Mouse (Mus musculus) bone marrow, adult 2 months (tissue): ENCODE measurements around the gene Pde4d. TPM values are rescaled to one million over a fixed set of nuclear protein-coding genes. Genes with fewer than 3 reads are reported as not detected.
A peak's percentile ranks its signal among the peaks of the same experiment; 100 is the strongest.

Experiments
- H3K27ac ChIP-seq: fragments of 200-500 bp; 2 replicates; pipeline ENCODE4 v1.5.1; 2012; ENCODE audit warnings: low read depth, mild to moderate bottlenecking, control low read depth, inconsistent platforms, low read length; ENCODE audit not compliant: control insufficient read depth, poor library complexity, insufficient read depth
- H3K4me1 ChIP-seq: fragments of 200-500 bp; 2 replicates; pipeline ENCODE4 v1.6.1; 2011; ENCODE audit warnings: low read length; ENCODE audit not compliant: control insufficient read depth, insufficient read depth
- H3K4me3 ChIP-seq: fragments of 200-500 bp; replicated peaks from 2 replicates; pipeline ENCODE3; 2011; ENCODE audit warnings: mild to moderate bottlenecking, low read depth, low read length, control low read depth; ENCODE audit not compliant: control insufficient read depth
- CTCF ChIP-seq: fragments of 200-500 bp; IDR thresholded peaks from 2 replicates; pipeline ENCODE4 v1.5.1; 2011; ENCODE audit warnings: low read length, control low read depth; ENCODE audit not compliant: control insufficient read depth, insufficient read depth
- POLR2A ChIP-seq: fragments of 200-500 bp; IDR thresholded peaks from 2 replicates; pipeline ENCODE4 v1.6.1; 2011; ENCODE audit warnings: low read depth, mild to moderate bottlenecking, control low read depth, low read length, borderline replicate concordance; ENCODE audit not compliant: control insufficient read depth
- WGBS: fragments of 180-500 bp; shearing (Covaris S2); methylation state at CpG from one replicate; pipeline ENCODE4 v1.1.7; 2018; 5-methylcytosine and 5-hydroxymethylcytosine counted together
- polyA plus RNA-seq: library from polyadenylated mRNA; stranded (reverse); fragments of >200 nt; gene quantifications from 2 replicates; pipeline ENCODE4 v1.2.4, GENCODE M21; 2011; ENCODE audit warnings: low replicate concordance; ENCODE audit not compliant: missing spikeins, insufficient read depth, insufficient read length

The Pde4d gene
- polyA plus RNA-seq, 1 experiment = 17.6 TPM

- WGBS = 16% methylated on average over 8 of the region's 8 CpGs
- Histone ChIP-seq H3K4me1 (peaks cover 2% of the 10 kb centered on the region), H3K27ac (no peak overlapping the region)
Observed at GRCm38 (mm10) chr13:109228967-109229617, 779.3 kb downstream of the Pde4d start.

GRCm38 (mm10) chr13:109229618-109230334 is 780.0 kb downstream of the Pde4d start:
- Histone ChIP-seq H3K27ac (no peak overlapping the region; the same call in 1 of the 2 replicates), H3K4me3 (peak overlapping the region; percentile 61), H3K4me1 (peaks cover 2% of the 10 kb centered on the region)
- 2% methylated on average over 17 of the region's 17 CpGs for WGBS
- no peak for TF ChIP-seq CTCF
- TF ChIP-seq POLR2A = no peak

More at GRCm38 (mm10) chr13:109228967-109229617, 779.3 kb downstream of the Pde4d start:
- TF ChIP-seq POLR2A (no peak), CTCF (no peak)
- no peak overlapping the region for H3K4me3 ChIP-seq

GRCm38 (mm10) chr13:109230335-109230987 is 780.7 kb downstream of the Pde4d start:
- WGBS = 5% methylated on average over 13 of the region's 13 CpGs
- H3K4me1 ChIP-seq = peaks cover 2% of the 10 kb centered on the region
- peak overlapping the region; percentile 69 for H3K27ac ChIP-seq
- TF ChIP-seq POLR2A (no peak), CTCF (no peak)
- H3K4me3 ChIP-seq = peak overlapping the region; percentile 61

GRCm38 (mm10) chr13:109231848-109232460 is 782.2 kb downstream of the Pde4d start:
- WGBS = 9% methylated on average over 18 of the region's 18 CpGs

GRCm38 (mm10) chr13:109232531-109232930 is 782.8 kb downstream of the Pde4d start:
- Histone ChIP-seq H3K4me3 (no peak overlapping the region), H3K4me1 (peaks cover 2% of the 10 kb centered on the region), H3K27ac (no peak overlapping the region)
- no peak for TF ChIP-seq POLR2A
- no peak for TF ChIP-seq CTCF
- 47% methylated on average over 5 of the region's 5 CpGs for WGBS

More at GRCm38 (mm10) chr13:109231848-109232460, 782.2 kb downstream of the Pde4d start:
- TF ChIP-seq CTCF = no peak
- no peak for TF ChIP-seq POLR2A
- Histone ChIP-seq H3K27ac (no peak overlapping the region), H3K4me1 (peaks cover 2% of the 10 kb centered on the region), H3K4me3 (peak overlapping the region; percentile 5)

GRCm38 (mm10) chr13:109233911-109234613 is 784.3 kb downstream of the Pde4d start:
- no peak overlapping the region for H3K27ac ChIP-seq
- peaks cover 2% of the 10 kb centered on the region for H3K4me1 ChIP-seq
- WGBS = 42% methylated on average over 5 of the region's 5 CpGs
- no peak overlapping the region for H3K4me3 ChIP-seq
- TF ChIP-seq POLR2A (no peak), CTCF (no peak)

- Histone ChIP-seq H3K4me3 (no peak overlapping the region), H3K4me1 (peaks cover 4% of the 10 kb centered on the region), H3K27ac (no peak overlapping the region)
- TF ChIP-seq POLR2A (no peak), CTCF (no peak)
- 61% methylated on average over 4 of the region's 4 CpGs for WGBS
Observed at GRCm38 (mm10) chr13:109236047-109236446, 786.3 kb downstream of the Pde4d start.

GRCm38 (mm10) chr13:109238670-109239069 is 788.9 kb downstream of the Pde4d start:
- TF ChIP-seq CTCF (no peak), POLR2A (no peak)
- Histone ChIP-seq H3K4me3 (no peak overlapping the region), H3K4me1 (peaks cover 2% of the 10 kb centered on the region; the same call in 1 of the 2 replicates), H3K27ac (no peak overlapping the region)
- WGBS = 13% methylated on average over 4 of the region's 4 CpGs
